Mouse (Mus musculus) mature B cell (primary cell): Measurements from ENCODE around the gene Tln1.

Experiments used
- in situ Hi-C: fragments of 300-500 bp; cut with MboI; formaldehyde crosslinking; loops from 2 replicates; pipeline ENCODE4 v1.14.3; 2019

The Tln1 gene

GRCm38 (mm10) chr4:43578376-43579204 is 16.1 kb upstream of the Tln1 start, which contains the start of the genes Rgp1 and Gba2:
TSS of gene Rgp1 (plus strand) at chr4:43578715.
TSS of gene Gba2 (minus strand) at chr4:43578873.
- in situ Hi-C loops = no loop called here

- in situ Hi-C loops = no loop called here
These were observed 14.9 kb upstream of the Tln1 start for GRCm38 (mm10) chr4:43577237-43577881.

GRCm38 (mm10) chr4:43575356-43575755 is 12.9 kb upstream of the Tln1 start:
- in situ Hi-C loops = no loop called here

GRCm38 (mm10) chr4:43573561-43573960 is 11.1 kb upstream of the Tln1 start:
- in situ Hi-C loops = loop anchor here (25.0 kb wide), 1 partner anchor 136 kb away; the partner anchor contains the start of genes Fam166b and Tesk1

- in situ Hi-C loops = loop anchor here (25.0 kb wide), 1 partner anchor 134 kb away; the partner anchor contains the start of genes Fam166b and Tesk1
These were observed 9.0 kb upstream of the Tln1 start for GRCm38 (mm10) chr4:43571395-43572045.

- in situ Hi-C loops = loop anchor here (25.0 kb wide), 1 partner anchor 130 kb away; the partner anchor contains the start of genes Fam166b and Tesk1
These were observed 4.6 kb upstream of the Tln1 start for GRCm38 (mm10) chr4:43567140-43567539.

GRCm38 (mm10) chr4:43564231-43564630 is 1.7 kb upstream of the Tln1 start:
- in situ Hi-C loops = loop anchor here (25.0 kb wide), 1 partner anchor 127 kb away; the partner anchor contains the start of genes Fam166b and Tesk1

GRCm38 (mm10) chr4:43563601-43563875 is 1.0 kb upstream of the Tln1 start:
- in situ Hi-C loops = loop anchor here (25.0 kb wide), 1 partner anchor 126 kb away; the partner anchor contains the start of genes Fam166b and Tesk1

- in situ Hi-C loops = loop anchor here (25.0 kb wide), 1 partner anchor 126 kb away; the partner anchor contains the start of genes Fam166b and Tesk1
These were observed 494 bp upstream of the Tln1 start for GRCm38 (mm10) chr4:43562769-43563600.

- in situ Hi-C loops = loop anchor here (25.0 kb wide), 1 partner anchor 124 kb away; the partner anchor contains the start of genes Fam166b and Tesk1
These were observed 975 bp downstream of the Tln1 start for GRCm38 (mm10) chr4:43561436-43561996.

GRCm38 (mm10) chr4:43560976-43561375 is 1.5 kb downstream of the Tln1 start:
- in situ Hi-C loops = loop anchor here (25.0 kb wide), 1 partner anchor 124 kb away; the partner anchor contains the start of genes Fam166b and Tesk1

- in situ Hi-C loops = loop anchor here (25.0 kb wide), 1 partner anchor 123 kb away; the partner anchor contains the start of genes Fam166b and Tesk1
These were observed 2.3 kb downstream of the Tln1 start for GRCm38 (mm10) chr4:43560243-43560611.

- in situ Hi-C loops = loop anchor here (25.0 kb wide), 1 partner anchor 122 kb away; the partner anchor contains the start of genes Fam166b and Tesk1
These were observed 2.8 kb downstream of the Tln1 start for GRCm38 (mm10) chr4:43559519-43560242.

- in situ Hi-C loops = loop anchor here (25.0 kb wide), 1 partner anchor 121 kb away; the partner anchor contains the start of genes Fam166b and Tesk1
These were observed 3.7 kb downstream of the Tln1 start for GRCm38 (mm10) chr4:43558631-43559356.

- in situ Hi-C loops = loop anchor here (25.0 kb wide), 1 partner anchor 121 kb away; the partner anchor contains the start of genes Fam166b and Tesk1
These were observed 4.4 kb downstream of the Tln1 start for GRCm38 (mm10) chr4:43558028-43558630.

GRCm38 (mm10) chr4:43555926-43556325 is 6.6 kb downstream of the Tln1 start:
- in situ Hi-C loops = loop anchor here (25.0 kb wide), 1 partner anchor 119 kb away; the partner anchor contains the start of genes Fam166b and Tesk1

GRCm38 (mm10) chr4:43553891-43554290 is 8.6 kb downstream of the Tln1 start:
- in situ Hi-C loops = loop anchor here (25.0 kb wide), 1 partner anchor 117 kb away; the partner anchor contains the start of genes Fam166b and Tesk1

GRCm38 (mm10) chr4:43552437-43552836 is 10.1 kb downstream of the Tln1 start:
- in situ Hi-C loops = loop anchor here (25.0 kb wide), 1 partner anchor 115 kb away; the partner anchor contains the start of genes Fam166b and Tesk1
